Mouse (Mus musculus): Measurements from ENCODE around the gene Hoxb3. TPM values are rescaled to one million over a fixed set of nuclear protein-coding genes. Genes with fewer than 3 reads are reported as not detected.

Gene Hoxb3
- polyA plus RNA-seq (2015; fragmentation: Nextera tagmentation; extraction: Ambion mirVana) = 0.18 and 0.30 TPM in 2 replicates

DNA sequence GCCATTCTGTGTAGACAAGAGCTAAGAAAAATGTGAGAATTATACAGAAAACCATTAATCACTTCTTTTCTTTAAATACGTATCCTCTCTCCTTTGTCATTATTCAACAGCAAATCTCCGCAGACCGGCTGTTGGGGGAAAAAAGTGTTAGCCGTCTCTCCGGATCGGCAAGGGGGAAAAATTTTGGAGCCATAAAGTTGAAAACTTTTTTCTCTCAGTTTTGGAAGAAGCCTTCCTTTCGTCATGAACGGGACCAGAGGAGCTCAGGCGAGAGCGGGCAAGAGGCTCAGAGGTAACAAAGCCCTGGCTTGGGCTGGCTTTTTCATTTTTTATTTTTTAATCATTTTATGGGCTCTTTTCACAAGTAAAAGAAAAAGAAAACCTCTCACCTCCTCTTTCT, at the start of gene Hoxb3:
Gene Hoxb3 (plus strand): TSS at position 173 of the 400 bp plus-strand sequence.
- no peak for DNase-seq (ENCODE audit: low spot score)

DNA sequence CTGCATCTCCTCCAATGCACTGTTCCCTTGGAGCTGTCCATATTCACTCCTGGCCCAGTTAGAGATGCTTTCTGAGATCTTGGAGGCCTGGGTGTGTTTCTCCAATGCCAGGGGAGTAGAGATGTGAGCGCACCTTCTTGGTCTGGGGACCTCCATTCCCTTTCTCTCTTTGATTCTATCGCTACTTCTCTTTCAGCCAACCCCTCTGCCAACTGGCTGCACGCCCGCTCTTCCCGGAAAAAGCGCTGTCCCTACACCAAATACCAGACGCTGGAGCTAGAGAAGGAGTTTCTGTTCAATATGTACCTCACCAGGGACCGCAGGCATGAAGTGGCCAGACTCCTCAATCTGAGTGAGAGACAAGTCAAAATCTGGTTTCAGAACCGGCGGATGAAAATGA, 48.7 kb upstream of the Hoxb3 start:
- DNase-seq (ENCODE audit: low spot score) = no peak

DNA sequence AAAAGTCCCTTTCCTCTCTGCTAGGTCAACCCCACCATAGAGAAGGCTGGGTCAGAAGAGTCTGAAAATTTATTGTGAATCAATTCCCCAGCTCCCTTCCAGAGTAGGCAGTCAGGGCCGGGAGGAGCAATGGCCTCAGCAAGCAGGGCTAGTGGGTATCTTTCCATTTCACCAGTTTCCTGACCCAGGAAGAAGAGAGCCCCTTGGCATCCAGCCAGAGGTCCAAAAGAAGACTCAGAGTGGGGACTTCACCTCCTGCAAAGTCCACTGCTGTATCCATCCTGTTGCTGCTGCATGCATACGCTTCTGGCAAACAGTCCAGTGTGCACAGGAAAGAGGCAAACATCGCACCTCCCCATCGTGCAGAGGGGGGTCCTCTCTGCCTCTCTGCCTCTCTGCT, 47.2 kb upstream of the Hoxb3 start:
- no peak for DNase-seq (ENCODE audit: low spot score)

DNA sequence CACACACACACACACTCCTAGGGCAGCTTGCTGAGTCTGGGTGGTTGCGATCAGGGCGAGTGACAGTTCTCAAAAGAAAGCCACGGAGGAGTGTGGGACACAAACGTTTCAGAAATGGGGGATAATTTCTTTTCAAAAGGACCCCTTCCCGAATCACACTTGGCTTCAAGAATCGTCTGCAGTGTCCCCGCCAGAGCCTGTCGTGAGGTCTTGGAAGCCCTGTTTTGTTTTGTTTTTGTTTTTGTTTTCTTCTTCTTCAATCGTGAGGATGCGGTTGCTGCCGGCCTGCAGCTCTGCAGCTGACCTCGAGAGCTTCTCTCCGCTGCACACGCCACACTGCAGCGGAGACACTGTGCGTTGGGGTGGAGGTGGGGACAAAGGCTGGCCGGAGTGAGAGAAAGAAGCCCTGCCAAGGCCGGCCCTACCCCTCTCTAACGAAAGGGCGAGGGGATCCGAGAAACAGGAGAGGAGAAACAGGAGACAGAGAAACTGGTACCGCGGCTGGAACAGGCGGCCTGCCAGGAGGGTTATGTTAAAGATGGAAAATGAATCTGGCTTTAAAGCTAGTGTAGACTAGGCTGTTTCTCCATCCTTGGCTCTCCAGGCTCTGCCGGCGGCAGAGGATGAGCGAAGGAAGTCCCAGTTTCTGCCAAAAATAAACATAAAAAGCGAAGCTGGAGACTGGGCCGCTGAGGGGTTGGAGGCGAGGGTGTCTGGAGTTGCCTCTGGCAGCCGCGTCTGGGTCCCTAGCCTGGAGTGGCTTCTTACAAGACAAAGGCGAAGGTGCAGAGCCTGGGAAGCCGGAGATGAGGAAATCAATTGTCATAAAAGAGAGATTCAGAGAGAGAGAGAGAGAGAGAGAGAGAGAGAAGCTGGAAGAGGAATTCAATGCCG, 45.7 kb upstream of the Hoxb3 start:
- no peak for DNase-seq (ENCODE audit: low spot score)

DNA sequence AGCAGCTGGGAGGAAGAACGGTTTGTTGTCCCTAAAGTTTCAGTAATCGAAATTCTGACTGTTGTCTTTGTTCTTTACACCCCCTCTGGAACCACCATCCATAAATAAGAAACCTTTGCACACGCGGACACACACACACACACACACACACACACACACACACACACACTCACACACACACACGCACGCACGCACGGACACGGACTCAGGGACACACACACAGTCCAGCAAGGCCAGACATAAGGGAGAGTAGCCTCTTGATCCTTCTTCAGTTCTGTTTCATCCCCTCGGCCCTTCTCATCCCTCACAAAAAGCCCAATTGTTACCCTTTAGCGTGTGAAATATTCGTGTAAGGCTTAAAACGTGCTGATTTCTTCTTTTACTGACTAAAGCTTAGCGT, 44.8 kb upstream of the Hoxb3 start:
- no peak for DNase-seq (ENCODE audit: low spot score)

DNA sequence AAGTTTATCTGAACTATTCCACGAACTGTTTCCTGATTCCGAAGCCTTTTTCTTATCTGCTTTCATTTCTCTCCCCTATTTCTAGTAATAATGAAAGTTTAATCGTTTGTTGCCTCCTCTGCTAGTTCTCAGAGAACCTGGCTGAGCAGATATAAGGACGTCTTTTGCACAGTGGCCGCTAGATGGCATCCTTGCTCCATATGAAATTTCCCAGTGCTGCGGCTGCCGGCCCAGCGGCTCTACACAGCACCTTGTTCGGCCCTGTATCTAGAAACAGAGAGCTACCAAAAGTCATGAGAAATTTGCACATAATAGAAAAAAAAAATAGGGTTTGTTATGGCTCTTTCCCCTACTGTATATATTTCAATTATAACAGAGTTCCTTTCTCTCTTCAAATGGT, 44.4 kb upstream of the Hoxb3 start:
- peak; percentile 81 for DNase-seq (ENCODE audit: low spot score)

DNA sequence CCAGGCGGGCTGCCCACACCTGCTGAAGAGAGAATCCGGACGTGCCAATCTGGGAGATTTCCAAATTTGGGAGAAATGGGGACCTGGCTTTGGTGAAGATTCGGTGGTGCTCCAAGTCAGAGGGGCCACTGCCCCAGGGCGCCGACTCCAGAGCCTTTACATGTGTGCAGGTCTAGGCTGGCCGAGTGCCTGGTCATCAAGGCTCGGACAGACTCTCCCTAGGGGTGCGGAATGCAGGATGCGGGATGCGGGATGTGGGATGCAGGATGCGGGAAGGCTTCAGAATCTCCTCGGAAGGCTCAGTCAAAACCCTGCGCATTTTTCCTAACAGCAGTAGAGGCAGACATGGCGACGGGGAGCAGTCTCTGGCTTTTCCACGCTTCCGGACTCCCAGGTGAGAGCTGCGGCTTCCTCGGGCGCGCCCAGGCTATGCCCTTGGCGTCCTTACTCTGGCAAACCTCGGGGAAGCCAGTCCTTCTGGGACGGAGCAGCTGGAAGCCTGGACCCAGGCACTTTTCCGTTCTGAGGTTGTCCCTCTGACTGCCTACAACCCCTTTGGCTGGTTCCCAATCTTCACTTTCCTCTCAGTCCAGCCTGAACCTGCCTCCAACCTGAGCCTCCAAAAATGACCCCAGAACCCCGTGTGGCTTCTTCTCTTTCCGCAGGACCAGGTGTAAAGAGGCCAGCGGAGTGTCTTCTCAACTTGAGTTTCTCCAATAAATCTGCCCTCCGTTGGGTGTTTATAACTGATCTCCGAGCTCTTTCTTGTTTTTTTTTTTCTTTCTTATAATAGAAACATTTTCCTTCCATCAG, 43.5 kb upstream of the Hoxb3 start:
- DNase-seq (ENCODE audit: low spot score) = no peak

DNA sequence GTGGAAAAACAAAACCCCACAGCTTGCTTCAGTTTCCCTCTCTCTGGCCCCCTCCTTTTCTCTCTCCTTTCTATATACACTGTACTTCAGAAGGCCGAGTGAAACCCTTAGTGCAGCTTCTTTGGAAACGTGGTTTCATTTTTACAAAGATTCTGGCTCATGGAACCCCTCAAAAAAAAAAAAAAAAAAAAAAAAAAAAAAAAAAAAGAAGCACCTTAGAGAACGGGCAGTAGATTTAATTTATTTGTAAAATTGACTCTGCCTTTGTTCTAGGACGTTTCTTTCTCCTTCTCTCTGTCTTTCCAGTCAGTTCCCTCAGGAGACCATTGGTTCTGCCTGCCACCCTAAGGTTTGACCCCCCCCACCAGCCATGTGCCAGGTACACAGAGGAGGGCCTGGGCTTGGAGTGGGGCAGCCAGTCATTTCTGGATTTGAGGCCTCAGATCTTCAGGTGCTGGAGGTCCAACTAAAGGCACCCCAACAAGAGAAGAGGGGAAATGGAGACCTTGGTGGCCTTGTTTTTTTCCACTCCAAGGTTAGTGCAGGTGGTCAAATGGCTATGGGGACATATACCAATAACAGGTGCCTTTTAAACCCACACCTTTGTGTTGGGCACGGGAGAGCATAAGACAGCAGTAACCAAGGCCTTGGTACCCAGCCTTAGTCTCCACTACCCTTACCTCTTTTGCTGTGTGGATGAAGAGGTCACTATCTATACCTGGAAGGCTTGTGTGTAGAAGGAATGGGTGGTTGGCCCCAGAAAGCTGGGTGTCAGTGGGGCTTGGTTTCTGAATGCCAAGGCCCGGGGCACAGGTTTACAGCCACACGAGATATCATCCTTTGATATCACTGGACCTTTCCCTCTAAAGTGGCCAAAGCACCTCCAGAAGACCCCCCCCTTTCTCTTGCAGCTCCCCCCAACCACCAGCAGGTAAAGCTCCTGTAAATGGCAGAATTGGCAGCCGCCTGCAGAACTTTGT, 42.4 kb upstream of the Hoxb3 start:
- no peak for DNase-seq (ENCODE audit: low spot score)

DNA sequence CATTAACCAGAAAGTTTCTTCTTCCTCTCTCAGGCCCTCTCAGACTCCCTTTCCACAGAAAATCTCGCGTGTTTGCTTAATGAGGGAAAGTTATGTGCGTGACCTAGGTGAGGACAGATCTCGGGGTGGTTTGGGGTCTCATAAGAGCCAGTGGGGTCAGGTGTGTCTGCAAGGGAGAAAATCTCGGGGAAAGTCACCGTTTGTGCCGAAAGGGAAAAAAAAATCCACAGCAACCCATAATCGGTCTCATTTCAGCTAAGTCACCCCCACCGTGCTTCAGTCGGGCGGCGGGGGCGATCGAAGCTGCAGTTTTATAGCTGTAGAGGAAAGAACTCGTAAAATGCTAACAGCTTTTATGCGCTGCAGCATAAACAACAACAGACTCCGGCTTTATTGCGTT, 41.7 kb upstream of the Hoxb3 start:
- DNase-seq (ENCODE audit: low spot score) = no peak

DNA sequence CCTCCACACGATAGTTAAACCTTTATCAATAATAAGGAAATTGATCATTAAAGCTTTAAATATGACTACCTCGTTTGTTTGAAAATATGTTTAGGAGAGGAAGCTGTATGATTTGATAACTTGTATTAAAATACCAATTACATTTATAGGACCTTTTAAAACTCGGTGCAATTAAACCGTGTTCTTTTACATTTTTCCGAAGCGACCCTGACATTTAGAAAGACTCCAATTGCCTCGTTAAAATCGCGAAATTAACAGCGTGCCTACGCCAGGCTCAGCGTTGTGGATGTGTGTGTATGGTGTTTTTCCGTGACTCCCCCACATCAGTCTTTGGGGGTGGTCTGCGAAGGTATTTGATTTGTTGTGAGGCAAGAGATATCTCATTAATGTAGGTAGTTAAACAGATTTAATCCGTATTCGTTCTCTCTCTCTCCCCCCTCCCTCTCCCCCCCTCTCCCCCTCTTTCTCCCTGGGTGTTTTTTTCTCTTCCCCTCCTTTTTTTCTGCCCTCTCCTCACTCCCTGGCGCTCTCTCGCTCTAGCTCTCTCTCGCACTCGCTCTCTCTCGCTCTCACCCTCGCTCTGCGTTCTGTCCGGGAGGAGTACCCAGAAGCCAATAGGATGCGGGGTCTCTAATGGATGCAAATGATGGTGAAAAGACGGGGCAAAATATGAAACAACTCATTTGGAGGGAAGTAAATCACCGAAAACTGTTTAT, 41.1 kb upstream of the Hoxb3 start, which contains the start of gene Hoxb8:
Gene Hoxb8 (plus strand): TSS at position 51 of the 716 bp plus-strand sequence.
- DNase-seq (ENCODE audit: low spot score) = no peak

DNA sequence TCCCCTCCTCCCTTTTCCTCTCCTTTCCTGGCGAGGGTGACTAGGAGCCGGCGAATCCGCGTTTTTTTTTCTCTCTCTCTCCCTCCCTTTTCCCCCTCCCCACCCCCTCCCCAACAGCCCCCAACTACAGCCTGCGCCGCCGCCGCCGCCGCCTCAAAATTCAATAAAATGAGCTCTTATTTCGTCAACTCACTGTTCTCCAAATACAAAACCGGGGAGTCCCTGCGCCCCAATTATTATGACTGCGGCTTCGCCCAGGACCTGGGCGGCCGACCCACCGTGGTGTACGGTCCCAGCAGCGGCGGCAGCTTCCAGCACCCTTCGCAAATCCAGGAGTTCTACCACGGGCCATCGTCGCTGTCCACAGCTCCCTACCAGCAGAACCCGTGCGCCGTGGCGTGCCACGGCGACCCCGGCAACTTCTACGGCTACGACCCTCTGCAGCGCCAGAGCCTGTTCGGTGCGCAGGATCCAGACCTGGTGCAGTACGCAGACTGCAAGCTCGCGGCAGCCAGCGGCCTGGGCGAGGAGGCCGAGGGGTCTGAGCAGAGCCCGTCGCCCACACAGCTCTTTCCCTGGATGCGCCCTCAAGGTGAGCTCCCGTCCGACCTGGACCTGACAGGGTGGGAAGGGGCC, 40.2 kb upstream of the Hoxb3 start:
- DNase-seq (ENCODE audit: low spot score) = no peak

DNA sequence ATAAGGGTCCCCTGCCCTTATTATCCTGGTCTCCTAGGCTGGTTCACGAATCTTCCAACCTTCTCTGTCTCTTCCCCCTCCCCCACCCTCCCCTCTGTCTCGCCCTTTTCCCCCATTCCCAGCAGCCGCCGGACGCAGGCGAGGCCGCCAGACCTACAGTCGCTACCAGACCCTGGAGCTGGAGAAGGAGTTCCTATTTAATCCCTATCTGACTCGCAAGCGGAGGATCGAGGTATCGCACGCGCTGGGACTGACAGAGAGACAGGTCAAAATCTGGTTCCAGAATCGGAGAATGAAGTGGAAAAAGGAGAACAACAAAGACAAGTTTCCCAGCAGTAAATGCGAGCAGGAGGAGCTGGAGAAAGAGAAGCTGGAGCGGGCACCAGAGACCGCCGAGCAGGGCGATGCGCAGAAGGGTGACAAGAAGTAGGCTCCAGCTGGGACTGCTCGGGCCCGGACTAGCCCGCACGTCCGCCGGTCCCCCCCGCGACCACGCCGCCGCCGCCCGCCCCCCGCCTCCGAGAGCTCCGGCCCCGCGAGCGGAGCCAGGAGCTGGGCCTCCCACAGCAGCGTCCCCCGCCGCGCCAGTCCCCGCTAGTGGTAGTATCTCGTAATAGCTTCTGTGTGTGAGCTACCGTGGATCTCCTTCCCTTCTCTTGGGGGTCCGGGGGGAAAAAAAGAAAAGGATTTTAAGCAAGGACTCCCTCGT, 38.9 kb upstream of the Hoxb3 start:
- DNase-seq (ENCODE audit: low spot score) = peak; percentile 29

DNA sequence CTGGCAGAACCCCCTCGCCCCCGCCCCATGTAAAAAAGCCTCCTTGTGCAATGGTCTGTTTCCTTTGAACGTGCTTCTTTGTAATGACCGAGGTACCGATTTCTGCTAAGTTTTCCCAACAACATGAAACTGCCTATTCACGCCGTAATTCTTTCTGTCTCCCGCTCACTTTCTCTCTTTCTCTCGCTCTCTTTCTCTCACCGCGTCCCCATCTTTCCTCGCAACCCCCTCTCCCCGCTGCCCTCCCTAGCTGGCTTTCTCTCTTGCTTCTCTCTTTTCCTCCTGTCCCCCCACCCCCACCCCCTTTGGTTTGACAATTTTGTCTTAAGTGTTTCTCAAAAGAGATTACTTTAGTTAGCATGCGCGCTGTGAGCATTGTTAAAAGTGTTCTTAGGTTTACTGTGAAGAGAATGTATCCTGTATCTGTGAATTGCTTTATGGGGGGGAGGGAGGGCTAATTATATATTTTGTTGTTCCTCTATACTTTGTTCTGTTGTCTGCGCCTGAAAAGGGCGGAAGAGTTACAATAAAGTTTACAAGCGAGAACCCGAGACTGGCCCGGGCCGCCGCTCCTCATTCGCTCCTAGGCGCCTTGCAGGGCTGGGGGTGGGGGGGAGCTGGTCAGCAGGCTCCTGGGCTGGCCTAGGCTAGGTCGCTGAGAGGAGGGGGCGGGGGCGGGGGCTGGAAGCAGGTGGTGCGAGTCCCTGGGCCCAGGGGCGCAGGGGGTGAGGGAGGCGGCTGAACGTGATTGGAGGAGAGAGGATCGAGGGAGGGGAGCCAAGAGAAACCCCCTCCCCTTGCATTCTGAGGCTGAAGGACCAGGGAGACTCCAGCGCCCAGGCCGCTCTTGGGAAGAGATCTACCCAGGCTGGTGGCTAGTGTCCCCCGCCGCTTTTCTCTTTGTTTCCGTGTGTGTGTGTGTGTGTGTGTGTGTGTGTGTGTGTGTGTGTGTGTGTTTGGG, 38.1 kb upstream of the Hoxb3 start:
- DNase-seq (ENCODE audit: low spot score) = no peak

DNA sequence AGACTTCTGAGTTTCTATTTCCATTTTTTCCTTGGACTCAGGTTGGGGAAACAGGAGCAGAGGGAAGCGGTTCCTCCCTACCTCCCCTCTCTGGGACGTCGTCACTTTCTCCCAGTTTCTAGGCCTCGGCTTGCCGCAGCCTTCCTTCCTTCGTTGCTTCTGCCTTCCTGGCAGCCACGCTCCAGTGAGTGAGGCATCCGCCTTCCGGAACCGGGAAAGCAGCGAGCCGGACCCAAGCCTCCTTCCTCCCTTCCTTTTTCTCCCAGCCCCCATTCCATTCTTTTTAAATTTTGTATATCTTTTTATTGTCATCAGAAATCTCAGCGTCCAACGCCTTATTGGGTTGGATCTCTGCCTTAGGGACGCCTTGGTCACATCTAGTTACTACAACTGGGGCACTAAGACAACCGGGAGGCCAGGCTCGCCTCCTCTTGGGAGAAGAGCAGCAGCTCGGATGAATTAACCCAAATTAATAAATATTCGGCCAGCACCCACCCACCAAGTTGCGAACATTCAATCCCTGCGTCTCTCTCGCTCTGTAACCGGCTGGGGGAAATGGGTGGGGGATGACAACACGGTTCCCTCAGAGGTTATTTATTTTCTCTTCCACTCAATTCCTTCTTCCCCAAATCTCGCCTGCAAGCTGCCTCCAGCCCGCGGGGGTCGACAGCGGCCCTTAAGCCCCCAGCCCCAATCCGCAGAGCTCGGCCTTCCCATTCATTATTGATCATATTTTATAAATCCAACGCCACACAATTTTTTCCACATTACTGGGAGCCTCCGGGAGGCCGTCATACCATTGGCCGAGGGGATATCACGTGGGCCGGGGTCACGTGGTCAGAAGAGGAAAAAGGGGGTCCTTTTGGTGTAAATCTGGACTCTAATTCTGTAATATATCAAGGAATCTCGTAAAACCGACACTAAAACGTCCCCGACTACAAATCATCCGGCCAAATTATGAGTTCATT, 37.1 kb upstream of the Hoxb3 start, which contains the start of gene Hoxb7:
Gene Hoxb7 (plus strand): TSS at position 853 of the 968 bp plus-strand sequence.
- DNase-seq (ENCODE audit: low spot score) = no peak

DNA sequence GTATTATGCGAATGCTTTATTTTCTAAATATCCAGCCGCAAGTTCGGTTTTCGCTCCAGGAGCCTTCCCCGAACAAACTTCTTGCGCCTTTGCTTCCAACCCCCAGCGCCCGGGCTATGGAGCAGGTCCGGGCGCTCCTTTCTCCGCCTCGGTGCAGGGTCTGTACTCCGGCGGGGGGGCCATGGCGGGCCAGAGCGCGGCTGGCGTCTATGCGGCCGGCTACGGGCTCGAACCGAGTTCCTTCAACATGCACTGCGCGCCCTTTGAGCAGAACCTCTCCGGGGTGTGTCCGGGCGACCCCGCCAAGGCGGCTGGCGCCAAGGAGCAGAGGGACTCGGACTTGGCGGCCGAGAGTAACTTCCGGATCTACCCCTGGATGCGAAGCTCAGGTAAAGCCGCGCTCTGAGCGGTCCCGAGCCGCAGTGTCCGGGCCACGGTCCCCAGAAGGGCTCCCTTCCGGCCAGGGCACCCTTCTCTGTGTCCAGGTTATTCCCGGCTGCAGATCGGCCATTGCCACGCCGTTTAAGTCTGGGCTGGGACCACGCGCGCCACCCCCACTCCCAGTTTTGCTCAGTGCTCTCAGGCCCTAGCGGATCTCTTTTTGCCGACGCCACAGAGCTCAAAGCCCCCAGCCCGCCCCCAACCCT, 36.3 kb upstream of the Hoxb3 start:
- no peak for DNase-seq (ENCODE audit: low spot score)

DNA sequence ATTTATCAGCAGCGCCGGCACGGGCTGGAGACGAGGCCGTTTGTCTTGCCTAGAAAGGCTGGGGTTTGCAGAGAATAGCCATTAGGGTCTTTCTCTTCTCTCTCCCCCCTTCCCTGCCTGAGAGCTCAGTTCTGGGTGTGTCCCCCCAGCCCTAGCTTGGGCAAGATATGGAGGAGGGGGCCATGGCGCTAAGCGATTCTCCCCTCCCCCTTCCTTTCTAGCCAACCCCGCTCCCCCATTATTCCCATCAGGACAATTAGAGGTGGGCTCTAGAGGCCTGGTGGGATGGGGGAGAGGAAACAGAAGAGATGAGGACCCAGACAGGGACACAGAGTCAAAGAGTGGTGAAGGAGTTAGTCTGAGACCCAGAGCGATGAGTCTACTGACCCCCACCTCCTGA, 35.7 kb upstream of the Hoxb3 start:
- DNase-seq (ENCODE audit: low spot score) = no peak

Measured in thymus, postnatal 0 days (tissue).